Mouse (Mus musculus) layer of hippocampus, postnatal 10 days (tissue): ENCODE measurements around the gene Rnls. TPM values are rescaled to one million over a fixed set of nuclear protein-coding genes. Genes with fewer than 3 reads are reported as not detected.

Experiments used
- DNase-seq, 2 experiments: peaks; one replicate each; pipeline ENCODE4 v3.0.0; 2021; ENCODE audit warnings: low spot score in 2 of 2
- total RNA-seq, 2 experiments: library from RNA; stranded (reverse); gene quantifications; 2 replicates each; pipeline ENCODE4 v1.2.3; 2021

Rnls gene
- total RNA-seq, 2 experiments from 2014 or later, result 1.6 to 1.7 TPM

DNA sequence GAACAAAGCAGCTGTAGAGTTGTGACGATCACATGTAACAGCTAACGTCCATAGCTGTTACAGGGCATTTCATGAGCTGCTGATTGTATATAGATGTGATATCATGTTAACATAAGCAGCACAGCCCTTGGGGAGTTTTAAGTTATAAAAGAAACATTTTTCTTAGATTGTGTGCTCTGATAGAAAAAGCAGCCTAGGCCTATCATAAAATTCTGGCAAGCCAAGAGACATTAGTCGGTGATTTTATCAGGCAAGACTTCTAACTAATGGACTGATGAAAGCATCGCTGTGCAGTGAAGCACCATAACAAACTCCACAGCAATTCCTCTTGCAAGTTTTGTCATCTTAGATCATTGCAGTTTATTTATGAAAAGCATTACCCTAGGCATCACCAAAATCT lies 190.9 kb downstream of the Rnls start:
- no peak for DNase-seq

DNA sequence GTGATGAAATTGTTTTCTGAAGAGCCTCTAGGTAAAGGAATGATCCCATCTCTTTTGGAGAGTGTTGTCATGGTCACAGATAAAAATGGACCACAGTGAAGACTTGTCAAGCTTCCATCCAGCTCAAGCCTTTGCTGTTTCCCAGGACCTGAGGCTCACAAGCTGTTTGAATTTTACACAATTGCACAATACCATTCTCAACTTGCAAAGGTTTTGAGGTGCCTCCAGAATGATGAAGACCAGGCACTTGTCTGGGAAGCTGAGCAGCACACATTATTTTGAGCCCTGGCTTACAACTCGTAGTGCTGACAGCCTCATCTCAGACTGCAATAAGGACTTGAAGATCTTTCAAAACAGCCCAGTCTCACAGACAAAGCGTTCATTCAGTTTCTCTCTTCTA lies 200.0 kb downstream of the Rnls start:
- no peak for DNase-seq

DNA sequence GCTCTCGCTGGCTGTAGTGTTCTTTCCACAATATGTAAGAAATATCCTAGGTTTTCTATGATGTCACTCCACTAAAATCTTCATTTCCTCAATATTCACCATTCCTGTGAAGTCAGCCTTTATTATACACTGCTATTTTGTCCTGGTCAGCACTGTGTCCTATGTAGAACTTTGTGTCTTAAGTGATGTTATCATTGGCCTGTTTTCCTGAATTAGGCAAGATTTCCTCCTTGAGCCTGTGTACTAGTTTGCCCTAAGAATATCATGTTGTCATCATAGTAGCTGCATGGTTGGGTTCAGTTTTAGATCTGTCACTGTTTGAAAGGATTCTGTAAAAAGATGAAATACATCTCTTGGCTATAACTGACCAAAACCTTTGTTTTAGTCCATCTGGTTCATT lies 203.3 kb downstream of the Rnls start:
- DNase-seq, result no peak

DNA sequence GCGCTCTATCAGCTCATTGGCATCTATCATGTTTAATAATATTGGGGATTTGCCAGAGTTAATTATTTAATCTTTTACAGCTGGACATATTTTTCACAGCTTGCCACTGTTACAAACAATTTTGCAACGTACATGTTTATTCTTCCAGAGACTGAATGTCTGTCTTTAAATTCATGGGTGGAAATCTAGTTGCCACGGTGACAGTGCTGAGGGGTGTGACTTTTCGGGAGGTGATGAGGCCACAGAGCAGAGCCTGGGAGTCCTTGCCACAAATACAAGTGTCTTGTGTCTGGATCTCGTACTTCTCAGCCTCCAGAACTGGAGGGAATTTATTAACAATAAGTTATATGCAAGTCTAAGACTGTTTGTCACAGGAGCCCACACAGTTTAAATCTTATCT lies 212.5 kb downstream of the Rnls start:
- no peak for DNase-seq

DNA sequence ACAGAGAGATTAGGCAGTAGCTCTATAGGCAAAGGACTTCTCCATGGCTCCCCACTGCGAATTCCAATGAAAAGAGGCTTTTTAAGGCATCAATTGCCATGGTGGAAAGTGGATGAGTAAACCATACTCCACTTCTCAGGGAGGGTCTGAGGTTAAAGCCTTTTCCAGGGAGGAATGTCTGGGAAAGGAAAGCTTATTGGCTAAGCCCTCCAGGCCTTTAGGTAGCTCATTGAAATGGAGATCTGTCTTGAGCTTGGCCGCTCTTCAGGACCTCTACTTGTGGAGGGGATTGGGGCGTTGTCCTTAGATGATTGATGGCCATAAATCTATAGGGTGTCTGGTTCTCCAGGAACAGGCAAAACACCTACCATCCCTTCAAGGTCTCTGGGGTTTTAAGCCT lies 213.2 kb downstream of the Rnls start:
- no peak for DNase-seq

DNA sequence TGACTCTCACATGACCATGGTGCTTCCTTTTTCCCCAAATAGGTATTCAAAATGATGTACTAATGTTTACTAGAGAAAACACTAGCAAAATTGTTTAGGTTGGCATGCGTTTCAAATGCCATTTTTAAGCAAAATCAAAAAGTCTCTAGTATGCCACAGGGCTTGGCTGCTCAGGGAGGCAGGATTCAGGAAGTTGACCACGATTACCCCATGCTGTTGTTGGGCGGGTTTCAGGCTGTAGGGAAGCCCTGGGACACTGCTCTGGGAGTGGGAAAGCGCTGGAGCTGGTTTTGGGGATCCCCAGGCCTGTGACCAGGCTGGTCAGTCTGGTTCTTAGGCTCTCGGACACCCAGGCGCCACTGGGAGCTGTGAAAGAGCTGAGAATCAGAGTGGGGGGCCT lies 213.7 kb downstream of the Rnls start:
- no peak for DNase-seq

DNA sequence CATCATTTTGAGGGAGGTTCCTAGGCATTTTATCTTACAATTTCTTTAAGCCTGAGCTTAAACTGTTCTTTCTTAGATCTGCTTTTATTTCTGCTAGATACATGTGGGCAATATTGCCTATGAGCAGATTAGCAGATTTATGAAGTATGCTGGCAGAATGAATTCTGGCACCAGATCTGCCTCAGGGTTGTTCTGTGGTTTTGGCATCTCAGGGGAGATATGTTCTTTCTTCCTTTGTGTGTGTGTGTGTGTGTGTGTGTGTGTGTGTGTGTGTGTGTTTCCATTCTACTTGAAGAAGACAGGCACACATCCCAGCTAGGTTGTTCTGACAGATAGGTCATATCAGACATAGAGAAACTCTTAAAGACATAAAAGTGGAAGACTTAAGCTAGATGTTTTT lies 218.1 kb downstream of the Rnls start:
- DNase-seq, result no peak

DNA sequence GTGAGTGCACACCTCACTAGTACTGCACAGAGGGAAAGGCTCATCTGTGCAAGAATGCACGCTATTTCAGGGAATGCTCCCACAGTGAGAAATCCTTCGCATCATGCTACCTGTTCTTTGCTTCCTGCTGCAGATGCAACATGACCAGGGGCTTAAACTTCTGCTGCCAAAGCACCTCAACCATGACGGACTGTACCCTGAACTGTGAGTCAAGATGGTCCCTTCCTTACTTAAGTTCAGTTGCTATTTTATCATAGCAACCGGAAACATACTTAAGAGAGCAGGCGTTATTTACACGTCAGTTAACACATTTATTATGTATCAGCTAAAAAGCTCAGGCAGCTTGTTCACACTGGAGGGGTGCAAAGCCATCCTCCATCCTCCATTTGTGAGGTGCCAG lies 222.2 kb downstream of the Rnls start:
- no peak for DNase-seq

DNA sequence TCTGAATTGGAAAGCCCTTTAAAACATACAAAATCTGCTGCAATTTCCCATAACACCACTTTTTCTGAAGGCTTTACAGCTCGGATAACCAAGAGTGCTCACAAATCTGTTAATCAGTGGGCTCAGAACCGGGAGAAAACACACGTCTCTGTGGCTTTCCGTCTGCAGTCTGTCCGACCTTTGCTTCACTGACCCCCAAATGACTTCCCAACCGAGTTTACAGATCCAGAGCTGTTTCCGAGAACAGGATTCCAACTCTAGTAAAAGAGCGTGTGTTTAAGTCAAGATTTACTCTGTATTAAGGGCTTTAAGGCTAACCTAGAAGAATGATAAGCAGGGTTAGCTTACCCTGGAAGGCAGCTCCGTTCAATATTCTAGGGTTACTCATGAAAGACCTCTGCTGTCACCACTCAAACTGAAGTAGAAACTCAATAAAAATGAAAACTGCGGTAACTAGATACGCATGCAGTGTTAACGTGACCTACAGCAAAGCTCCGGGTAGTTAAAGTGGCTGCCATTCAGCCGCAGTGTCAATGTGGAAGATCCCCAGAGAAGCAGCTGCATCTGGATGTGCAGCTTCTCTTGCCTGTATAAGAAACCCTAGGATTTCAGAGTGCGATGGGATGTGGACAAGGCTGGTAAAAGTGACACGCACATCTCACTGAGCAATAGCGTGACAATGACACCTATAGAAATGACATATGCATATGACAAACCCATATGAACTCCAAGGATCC lies 224.4 kb downstream of the Rnls start:
- DNase-seq, result no peak

DNA sequence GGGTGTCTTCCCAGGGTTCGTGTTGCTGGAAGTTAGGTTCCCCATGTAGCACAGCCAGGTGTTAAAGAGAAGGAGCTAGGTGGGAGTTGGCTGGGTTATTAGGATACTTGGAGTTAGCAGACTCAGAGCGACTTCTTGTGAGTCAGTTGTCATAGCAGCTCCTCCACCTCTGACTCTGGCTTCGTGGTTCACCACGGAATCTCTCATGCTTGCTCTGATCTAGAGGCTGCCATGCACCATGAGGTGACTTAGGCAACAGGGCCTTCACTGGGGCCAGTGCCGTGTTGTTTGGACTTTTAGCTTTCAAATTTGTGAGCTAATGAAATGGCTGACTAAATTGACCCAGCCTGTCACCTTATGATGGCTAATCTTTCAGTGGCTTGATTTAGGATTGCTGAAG lies 227.3 kb downstream of the Rnls start:
- no peak for DNase-seq

DNA sequence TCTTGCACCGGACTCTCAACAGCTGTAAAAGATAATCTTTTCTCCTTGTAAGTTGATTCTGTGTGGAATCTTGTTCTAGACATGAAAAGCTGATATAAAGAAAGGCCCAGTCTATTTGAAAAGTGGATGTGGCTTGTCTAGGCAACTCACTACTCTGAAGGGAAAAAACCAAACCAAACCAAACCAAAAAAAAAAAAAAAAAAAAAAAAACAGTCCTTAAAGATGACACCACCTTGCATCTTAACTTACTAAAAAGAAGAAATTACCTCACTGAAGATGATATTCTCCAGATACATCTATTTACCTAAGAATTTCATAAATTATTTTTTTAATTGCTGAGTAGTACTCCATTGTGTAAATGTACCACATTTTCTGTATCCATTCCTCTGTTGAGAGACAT lies 230.2 kb downstream of the Rnls start:
- no peak for DNase-seq

DNA sequence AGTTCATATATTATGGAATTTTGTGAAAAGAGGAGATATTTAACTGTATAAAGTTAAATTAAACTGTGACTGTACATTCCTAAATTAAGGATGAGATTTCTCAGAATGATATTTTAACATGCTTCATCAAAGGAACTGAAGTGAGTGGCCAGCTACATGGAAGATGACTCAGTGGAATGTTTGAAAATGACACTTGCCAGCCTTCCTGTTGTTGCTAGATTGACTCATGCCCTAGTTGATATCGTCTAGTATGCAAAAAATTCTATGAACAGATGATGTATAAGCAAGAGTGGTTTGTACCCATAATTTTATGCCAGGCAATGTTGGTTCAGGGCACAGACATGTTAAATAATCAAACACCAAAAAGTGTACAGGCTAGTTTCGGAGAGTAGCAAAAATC lies 232.2 kb downstream of the Rnls start:
- no peak for DNase-seq

DNA sequence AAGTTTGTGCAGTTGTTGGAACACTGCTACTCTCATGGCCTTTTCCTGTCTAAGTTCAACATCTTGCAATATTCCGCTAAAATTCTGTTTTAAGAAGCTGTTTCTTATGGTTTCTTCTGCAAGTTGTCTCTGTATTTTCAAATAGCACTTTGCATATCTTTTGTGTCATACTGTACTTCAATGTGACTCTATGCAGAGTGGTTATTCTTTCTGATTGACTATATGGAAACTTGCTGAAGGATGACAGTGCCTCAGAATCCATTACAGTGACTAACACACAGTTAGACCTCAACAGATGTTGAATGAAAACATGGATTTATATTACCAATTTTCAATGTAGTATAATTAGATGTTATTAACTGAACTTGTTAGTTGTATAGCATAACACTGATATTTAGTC lies 232.9 kb downstream of the Rnls start:
- DNase-seq, result no peak

DNA sequence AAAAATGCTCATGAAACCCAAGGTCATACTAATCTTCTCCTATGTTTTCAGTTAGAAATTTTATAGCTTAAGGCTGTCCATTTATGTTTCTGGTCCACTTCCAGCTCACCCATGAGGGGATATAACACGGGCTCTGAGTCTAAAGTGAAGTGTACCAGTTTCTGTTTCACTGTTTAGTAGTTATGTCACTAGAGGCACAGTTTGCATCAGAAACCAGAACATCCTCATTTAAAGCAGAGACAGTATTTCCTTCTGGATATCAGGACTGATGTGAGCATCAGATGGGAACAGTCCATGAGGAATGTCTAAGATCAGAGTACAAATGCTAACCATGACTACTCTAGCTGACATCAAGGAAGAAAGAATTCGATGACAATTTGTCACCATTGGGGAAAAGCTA lies 233.9 kb downstream of the Rnls start:
- no peak for DNase-seq

DNA sequence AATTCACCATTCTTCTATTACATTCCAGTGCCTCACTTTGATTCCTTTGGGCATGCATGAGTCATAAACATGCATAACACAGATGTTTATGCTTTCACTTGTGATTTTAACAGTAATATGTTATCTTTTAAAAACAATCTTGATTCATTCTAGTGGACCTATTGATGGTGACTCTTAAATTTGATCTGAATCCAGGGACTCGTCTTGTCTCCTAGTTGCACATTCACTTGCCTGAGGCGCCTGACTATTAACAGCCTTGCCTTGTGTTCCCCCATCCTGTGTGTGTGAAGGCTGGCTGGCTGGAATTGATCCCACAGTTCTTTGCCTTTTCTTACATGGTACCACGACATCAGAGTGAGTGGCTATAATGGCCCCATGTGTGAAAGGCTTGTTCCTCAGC lies 243.7 kb downstream of the Rnls start:
- no peak for DNase-seq

DNA sequence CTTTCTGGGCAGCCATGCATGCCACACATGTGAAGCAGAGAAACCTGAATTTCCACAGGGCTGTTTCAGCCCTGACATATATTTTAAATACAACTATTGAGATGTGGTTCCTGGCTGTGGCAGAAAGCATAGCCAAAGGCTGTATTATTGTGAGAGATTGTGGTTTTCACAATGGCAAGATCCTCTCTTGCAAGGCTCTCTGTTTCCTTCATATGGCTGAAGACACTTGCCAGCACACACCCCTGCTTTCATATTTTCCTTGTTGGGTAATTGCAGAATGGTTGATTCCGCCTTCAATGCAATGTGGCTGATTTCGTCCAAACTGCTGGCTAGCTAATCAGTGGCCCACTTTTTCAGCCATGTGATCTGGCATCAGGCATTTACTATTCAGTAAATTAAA lies 248.9 kb downstream of the Rnls start:
- no peak for DNase-seq

DNA sequence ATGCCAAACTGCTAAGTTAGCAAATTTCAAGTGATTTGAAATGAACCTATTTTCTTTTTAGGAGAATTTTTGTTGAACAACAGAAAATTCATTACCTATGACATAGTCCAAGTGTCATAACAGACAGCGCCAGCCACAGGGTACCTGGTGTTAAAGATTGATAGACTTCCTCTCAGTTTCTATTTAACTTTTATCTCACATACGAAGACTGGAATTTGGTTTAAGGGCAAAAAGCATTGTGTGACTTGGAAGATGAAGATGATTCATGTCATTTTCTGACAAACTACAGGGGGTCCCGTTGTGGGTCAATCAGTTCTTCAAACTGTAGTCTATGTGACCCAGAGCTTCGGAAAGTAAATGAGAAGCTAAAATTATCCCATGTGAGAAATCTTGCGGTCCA lies 254.8 kb downstream of the Rnls start:
- no peak for DNase-seq

DNA sequence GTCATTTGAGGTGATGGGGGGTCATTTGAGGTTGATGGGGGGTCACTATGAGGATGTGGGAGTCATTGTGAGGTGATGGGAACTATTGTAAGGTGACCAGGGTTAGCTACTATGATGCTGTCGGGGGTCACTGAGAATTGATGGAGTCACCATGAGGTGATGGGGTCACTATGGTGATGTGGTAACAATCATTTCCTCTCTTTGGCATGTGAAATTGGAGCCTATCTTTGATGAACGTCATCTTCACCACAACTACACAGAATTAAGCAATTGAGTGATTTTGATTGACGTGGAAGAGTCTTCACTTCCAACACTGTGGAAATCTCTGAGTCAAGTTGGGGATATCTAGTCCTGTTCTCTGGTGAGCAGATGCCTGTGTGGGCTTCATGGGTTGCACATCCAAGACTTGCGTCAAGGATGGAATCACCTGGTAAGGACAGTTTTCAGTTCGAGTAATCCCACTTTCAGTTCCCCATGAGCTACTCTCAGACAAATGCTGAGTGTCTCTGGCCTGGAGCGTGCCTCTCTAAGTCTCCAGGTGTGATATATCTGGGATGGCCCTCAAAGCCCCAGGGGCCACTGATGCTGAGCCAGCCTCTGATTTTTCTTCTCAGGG lies 269.4 kb downstream of the Rnls start:
- DNase-seq, result no peak

DNA sequence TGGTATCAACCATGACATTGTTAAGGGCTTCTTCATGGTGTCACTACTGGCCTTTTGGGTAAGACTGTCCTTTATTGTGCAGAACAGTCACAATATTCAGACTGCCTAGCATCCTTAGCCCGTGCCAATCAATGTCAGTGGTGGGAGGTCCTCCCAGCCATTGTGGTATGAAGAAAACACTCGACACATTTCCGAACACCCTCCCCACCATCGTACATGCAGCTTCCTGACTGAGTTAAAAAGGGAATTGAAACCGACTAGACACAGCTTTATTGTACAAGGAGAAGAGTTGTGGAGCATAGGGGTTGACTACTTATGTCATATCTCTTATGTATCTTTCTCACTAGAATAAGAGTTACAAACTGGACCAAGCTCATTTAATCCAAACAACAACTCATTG lies 272.1 kb downstream of the Rnls start:
- no peak for DNase-seq

DNA sequence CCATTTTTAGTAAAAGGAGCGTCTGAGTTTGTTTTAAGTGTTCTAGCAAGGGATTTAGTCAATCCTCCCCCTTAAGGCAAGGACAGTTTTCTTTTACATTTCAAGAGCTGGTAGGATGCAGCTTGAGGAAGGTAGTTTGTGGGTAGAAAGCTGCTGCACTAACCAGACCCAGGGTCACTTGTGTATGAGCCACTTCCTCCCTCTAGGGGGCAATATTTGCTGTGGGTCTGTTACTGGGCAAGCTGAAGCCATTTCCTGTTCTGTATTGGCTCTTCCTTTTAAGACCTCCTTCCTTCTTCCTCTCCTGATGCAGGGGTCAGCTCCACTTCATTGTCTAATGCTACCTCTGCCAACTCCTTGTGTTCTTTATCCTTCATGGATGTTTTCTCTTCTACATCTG lies 273.2 kb downstream of the Rnls start:
- no peak for DNase-seq

DNA sequence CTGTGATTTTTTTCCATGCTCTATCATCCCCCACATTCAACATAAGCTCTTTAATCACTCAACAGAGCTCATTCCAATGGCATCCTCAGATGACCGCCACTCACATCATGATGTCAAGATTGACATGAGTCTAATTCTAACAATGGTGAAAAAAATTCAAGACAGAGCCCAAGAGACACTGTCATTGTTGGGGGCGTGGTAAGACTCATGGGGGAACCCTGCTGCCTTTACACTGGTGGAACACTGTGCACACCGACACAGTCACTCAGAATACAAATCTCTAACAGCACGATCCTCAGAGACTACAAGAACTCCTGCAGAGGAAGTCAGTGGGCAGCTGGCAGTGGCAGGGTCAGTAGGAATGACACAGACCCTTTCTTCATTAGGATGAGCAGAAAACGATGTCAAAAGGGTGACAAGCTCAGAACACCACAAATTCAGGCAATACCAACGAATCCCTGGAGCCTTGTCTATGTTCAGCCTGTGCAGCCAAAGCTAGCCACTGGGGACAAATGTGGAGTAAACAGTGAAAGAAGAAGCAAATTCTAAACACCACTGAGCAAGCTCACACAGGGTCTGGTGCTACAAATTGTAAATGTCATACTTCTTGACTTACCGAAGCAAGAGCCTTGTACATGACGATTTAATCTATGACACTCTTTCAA lies 277.3 kb downstream of the Rnls start:
- DNase-seq, result no peak

DNA sequence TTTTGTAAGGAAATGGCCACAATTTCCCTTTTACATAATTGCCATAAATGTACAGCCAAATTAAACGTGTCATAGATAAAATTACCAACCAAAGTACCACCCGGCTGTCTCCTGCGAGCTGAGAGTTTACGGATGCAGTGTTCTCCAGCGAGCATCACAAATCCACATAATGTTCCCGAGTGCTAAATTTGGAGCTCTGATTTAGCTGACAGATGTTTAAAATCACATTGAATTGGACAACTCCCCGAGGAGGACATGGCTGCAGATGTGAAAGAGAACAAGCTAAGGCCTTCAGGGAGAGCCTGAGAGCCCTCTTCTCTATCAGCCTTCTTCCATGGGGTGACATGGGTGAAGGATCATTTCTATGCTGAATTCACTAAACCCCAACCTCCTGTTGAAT lies 278.3 kb downstream of the Rnls start:
- DNase-seq, result no peak

DNA sequence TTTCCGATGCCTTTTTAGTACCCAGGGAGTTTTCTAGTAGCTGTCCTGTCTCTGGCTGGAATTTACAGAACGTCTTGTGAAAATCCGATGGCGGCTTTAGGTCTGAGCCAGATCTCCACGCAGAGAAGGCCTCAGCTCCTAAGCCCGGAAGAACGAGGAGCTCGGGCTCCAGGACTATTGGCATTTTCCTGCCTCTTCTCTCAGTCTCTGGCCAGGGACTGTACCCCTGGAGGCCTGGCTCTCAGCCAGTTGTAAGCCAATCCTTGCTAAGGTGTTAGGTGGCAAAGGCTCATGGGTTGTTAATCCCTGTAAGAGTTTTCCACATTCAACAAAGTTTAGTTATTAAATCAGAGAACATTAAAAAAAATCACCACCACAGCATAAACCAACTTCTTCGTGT lies 281.7 kb downstream of the Rnls start:
- DNase-seq, result no peak
